Comparison of ENCODE assay signal across 8 mouse cellular contexts in the genomic region with DNA sequence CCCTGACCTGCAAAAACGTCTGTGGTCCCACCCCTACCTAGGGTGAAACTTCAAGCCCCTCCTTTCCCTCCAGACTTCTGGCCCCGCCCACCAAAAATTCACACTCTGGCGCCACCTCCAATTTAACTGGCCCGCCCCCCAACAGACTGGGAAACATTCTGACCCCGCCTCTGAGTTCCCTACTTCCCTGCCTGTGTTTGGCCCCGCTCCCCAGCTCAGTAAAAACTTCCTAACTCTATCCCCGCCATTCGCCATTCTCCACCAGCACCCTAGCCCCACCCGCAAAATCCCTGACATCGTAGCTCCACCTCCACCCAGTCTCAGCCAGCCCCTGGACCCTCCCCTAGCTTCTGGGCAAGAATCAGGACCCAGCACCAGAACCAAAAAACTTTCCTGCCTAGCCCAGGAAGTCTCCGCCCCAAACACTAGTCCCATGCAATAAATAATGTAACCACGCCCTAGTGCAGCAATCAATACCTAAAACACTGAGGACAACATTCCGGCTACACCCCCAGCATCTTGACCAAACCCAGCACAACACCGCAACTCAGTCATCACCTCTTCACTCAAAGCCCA. TPM values are rescaled to one million over a fixed set of nuclear protein-coding genes. Genes with fewer than 3 reads are reported as not detected.
DNase-seq lines count a peak whose midpoint lies in the region; ATAC-seq and TF ChIP-seq lines count a peak whose summit lies in the region.

No protein-coding gene starts in this region.

- no peak overlapping the region for H3K9ac ChIP-seq in forebrain, embryonic 16.5 days (replicated peaks; ENCODE audit: low read depth, low read length)

- no peak for TF ChIP-seq POLR2A in cerebellum, adult 2 months (IDR thresholded peaks at IDR 0.05; ENCODE audit: borderline replicate concordance, insufficient read depth, low read length)

- H3K27ac ChIP-seq in cerebellum, adult 2 months (ENCODE audit: insufficient read depth, low read length) = no peak overlapping the region
- no peak overlapping the region for H3K27ac ChIP-seq in forebrain, embryonic 16.5 days (ENCODE audit: low read length)

- H3K36me3 ChIP-seq in forebrain, embryonic 16.5 days (ENCODE audit: control insufficient read depth, insufficient read depth) = peaks cover 11% of the 10 kb centered on the region

- no peaks in the 10 kb centered on the region for H3K9me3 ChIP-seq in forebrain, embryonic 16.5 days (ENCODE audit: control insufficient read depth, low read length)

- H3K4me1 ChIP-seq in cerebellum, adult 2 months (ENCODE audit: control insufficient read depth, insufficient read depth, low read length) = no peaks in the 10 kb centered on the region
- peaks cover 11% of the 10 kb centered on the region for H3K4me1 ChIP-seq in forebrain, embryonic 16.5 days (replicated peaks; ENCODE audit: control insufficient read depth, insufficient read depth, low read length)

- H3K4me2 ChIP-seq in forebrain, embryonic 16.5 days (ENCODE audit: low read length) = peak overlapping the region; percentile 52

- TF ChIP-seq CTCF in cerebellum, adult 2 months (IDR thresholded peaks at IDR 0.05; ENCODE audit: borderline replicate concordance, insufficient read depth, low read depth, low read length) = no peak

- H3K27me3 ChIP-seq in cerebellum, adult 2 months (ENCODE audit: control insufficient read depth, insufficient read depth, low read length) = no peaks in the 10 kb centered on the region
- H3K27me3 ChIP-seq in forebrain, embryonic 16.5 days (replicated peaks; ENCODE audit: control insufficient read depth, insufficient read depth, low read length) = no peaks in the 10 kb centered on the region

- WGBS in cerebellum, adult 2 months = 3% methylated on average over 14 of the region's 14 CpGs
- 3% methylated on average over 14 of the region's 14 CpGs for WGBS in forebrain, embryonic 16.5 days

- peak overlapping the region; percentile 70 for H3K4me3 ChIP-seq in cerebellum, adult 2 months (replicated peaks; ENCODE audit: insufficient read depth, low read depth, low read length)
- H3K4me3 ChIP-seq in forebrain, embryonic 16.5 days (replicated peaks; ENCODE audit: low read length) = peak overlapping the region; percentile 61

- peak; percentile 91 for DNase-seq in R1 (ENCODE audit: low read depth, low spot score)
- peak; percentile 43 to 51 for DNase-seq in cerebellum, adult 2 months
- peak; percentile 40 to 64 for DNase-seq in layer of hippocampus, adult 8-10 months (ENCODE audit: low spot score in 2 of 2)
- peak; percentile 87 to 90 for DNase-seq in lung, postnatal 4 days
- DNase-seq in right cerebral cortex, adult 2 months (ENCODE audit: low spot score in 2 of 2) = peak; percentile 24 to 29
- DNase-seq in urinary bladder, postnatal 36 days (ENCODE audit: low spot score in 2 of 2) = peak; percentile 73 to 82

- ATAC-seq in forebrain, embryonic 16.5 days = peak; percentile 24
- peak; percentile 28 to 30 for ATAC-seq in hematopoietic stem cell, adult 5-6 weeks (replicated peaks in 1 of 2; ENCODE audit: insufficient read depth in 1 of 2, low FRiP score in 2 of 2, low TSS enrichment in 1 of 2, low read depth in 1 of 2, poor library complexity in 2 of 2, severe bottlenecking in 2 of 2)

RNA-seq across cellular contexts. Expression of a gene that starts 1.1 kb away (rescaled TPM):
- 81.1 and 91.1 TPM in 2 replicates for polyA plus RNA-seq in cerebellum, adult 2 months (2012; rRNA removed)
- polyA plus RNA-seq in forebrain, embryonic 16.5 days (2015; fragmentation: Nextera tagmentation; extraction: Ambion mirVana) = 25.0 and 29.4 TPM in 2 replicates
- 80.8 and 153 TPM in 2 replicates for total RNA-seq in hematopoietic stem cell, adult 5-6 weeks (2017)
- 10 to 100 TPM; 72.6 to 88.3 (median 86.3) TPM for total RNA-seq in layer of hippocampus, adult 8-10 months (2022)

RNA-seq across cellular contexts. Expression of a gene that starts 12.1 kb away (rescaled TPM):
- 60.1 and 61.1 TPM in 2 replicates for polyA plus RNA-seq in cerebellum, adult 2 months (2012; rRNA removed)
- 23.3 and 27.2 TPM in 2 replicates for polyA plus RNA-seq in forebrain, embryonic 16.5 days (2015; fragmentation: Nextera tagmentation; extraction: Ambion mirVana)
- 14.0 and 14.3 TPM in 2 replicates for total RNA-seq in hematopoietic stem cell, adult 5-6 weeks (2017)
- 10 to 100 TPM; 30.9 to 39.3 (median 33.1) TPM for total RNA-seq in layer of hippocampus, adult 8-10 months (2022)

RNA-seq across cellular contexts. Expression of a gene that starts 22.7 kb away (rescaled TPM):
- 17.0 and 20.3 TPM in 2 replicates for polyA plus RNA-seq in cerebellum, adult 2 months (2012; rRNA removed)
- 17.6 and 18.9 TPM in 2 replicates for polyA plus RNA-seq in forebrain, embryonic 16.5 days (2015; fragmentation: Nextera tagmentation; extraction: Ambion mirVana)
- total RNA-seq in hematopoietic stem cell, adult 5-6 weeks (2017) = 1.8 and 4.1 TPM in 2 replicates
- 10 to 100 TPM in 3 of 4 experiments, 1 to 10 TPM in 1; 8.9 to 14.4 (median 10.9) TPM for total RNA-seq in layer of hippocampus, adult 8-10 months (2022)

RNA-seq across cellular contexts. Expression of a gene that starts 26.2 kb away (rescaled TPM):
- 0.75 and 0.95 TPM in 2 replicates for polyA plus RNA-seq in cerebellum, adult 2 months (2012; rRNA removed)
- 1.2 and 2.0 TPM in 2 replicates for polyA plus RNA-seq in forebrain, embryonic 16.5 days (2015; fragmentation: Nextera tagmentation; extraction: Ambion mirVana)
- 4.1 and 5.1 TPM in 2 replicates for total RNA-seq in hematopoietic stem cell, adult 5-6 weeks (2017)
- 1 to 10 TPM in 3 of 4 experiments, under 1 TPM in 1; 0.61 to 5.4 (median 3.0) TPM for total RNA-seq in layer of hippocampus, adult 8-10 months (2022)

RNA-seq across cellular contexts. Expression of a gene that starts 41.6 kb away (rescaled TPM):
- polyA plus RNA-seq in cerebellum, adult 2 months (2012; rRNA removed) = 0.19 and 0.20 TPM in 2 replicates
- polyA plus RNA-seq in forebrain, embryonic 16.5 days (2015; fragmentation: Nextera tagmentation; extraction: Ambion mirVana) = 0.16 TPM in 1 of 2 replicates, not detected in the other
- total RNA-seq in hematopoietic stem cell, adult 5-6 weeks (2017) = 1.2 and 1.3 TPM in 2 replicates
- 1 to 10 TPM in 2 of 4 experiments, under 1 TPM in 2; 0.54 to 1.7 (median 1.1) TPM for total RNA-seq in layer of hippocampus, adult 8-10 months (2022)

Comparison
In these comparisons a context has a peak if more than half of its experiments do, and no peak if none do; other contexts are left out.
1. DNase-seq: peak in every context shown above with its lines; median percentile 91 in R1; 88 in lung, postnatal 4 days; 78 in urinary bladder, postnatal 36 days; 52 in layer of hippocampus, adult 8-10 months; 47 in cerebellum, adult 2 months; 26 in right cerebral cortex, adult 2 months.